Mouse (Mus musculus): ENCODE measurements around the gene Gm10803.

DNA sequence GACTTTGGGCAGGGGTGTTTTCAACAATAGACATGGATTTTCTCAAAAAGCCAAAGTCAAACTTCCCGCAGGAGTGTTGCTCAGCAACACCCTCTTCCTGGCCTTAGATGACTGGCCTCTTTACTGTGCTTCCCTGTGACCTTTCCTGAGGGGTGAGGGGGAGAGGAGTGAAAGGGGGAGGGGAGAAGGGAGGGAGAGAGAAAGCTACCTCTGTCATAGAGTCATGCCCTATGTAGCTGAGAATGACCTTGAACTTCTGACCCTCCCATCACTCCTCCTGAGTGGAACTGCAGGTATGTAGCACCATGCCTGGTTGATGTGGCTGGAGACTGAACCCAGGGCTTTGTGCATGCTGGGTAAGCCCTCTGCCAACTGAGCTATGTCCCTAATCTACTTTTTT, 25.5 kb downstream of the Gm10803 start:
- TF ChIP-seq CTCF (IDR thresholded peaks at IDR 0.05), result no peak
- no peak for TF ChIP-seq EP300 (IDR thresholded peaks at IDR 0.05)

Measured in lung, postnatal 0 days (tissue).